25 mouse cellular contexts compared by ENCODE assay signal in the genomic region with DNA sequence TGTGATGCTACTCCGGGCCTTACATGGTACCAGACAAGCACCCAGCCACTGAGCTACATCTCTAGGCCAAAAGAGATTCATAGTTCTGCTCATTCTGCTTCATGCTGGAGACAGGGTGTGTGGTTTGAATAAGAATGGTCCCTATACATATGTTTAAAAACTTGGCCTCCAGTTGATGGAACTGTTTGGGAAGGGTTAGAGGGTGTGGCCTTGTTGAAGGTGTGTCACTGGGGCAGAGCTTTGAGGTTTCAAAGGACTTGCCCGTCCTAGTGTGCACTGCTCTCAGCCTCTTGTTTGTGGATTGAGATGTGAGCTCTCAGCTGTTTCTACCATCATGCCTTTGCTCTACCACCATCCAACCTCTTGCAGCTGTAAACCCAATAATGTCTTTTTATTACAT.
"Had no signal": no experiment of that assay in that cellular context is flagged by ENCODE, and none has a peak within 500 bp of the region (broad histone marks: within the 10 kb centered on the region; RNA-seq: fewer than 3 reads in every experiment).

No protein-coding gene starts in this region.

- H3K4me3 ChIP-seq: gastrocnemius, adult 2 months; heart, embryonic 10.5 days; heart, embryonic 12.5 days; hindbrain, embryonic 10.5 days; hindbrain, embryonic 12.5 days; intestine, embryonic 15.5 days; layer of hippocampus, adult 2 months; left cerebral cortex, adult 2 months; liver, embryonic 13.5 days; liver, embryonic 15.5 days had no signal

- ATAC-seq: hindbrain, embryonic 16.5 days; inflammation-experienced regulatory T-cells, adult 6 months; intestine, embryonic 15.5 days; intestine, postnatal 0 days had no signal

- H3K9ac ChIP-seq: heart, embryonic 12.5 days; hindbrain, embryonic 12.5 days; hindbrain, embryonic 14.5 days; intestine, embryonic 15.5 days; liver, embryonic 13.5 days; liver, embryonic 15.5 days had no signal

- H3K4me2 ChIP-seq: heart, embryonic 12.5 days; hindbrain, embryonic 12.5 days; hindbrain, embryonic 14.5 days; intestine, embryonic 15.5 days; liver, embryonic 11.5 days; liver, embryonic 13.5 days; liver, embryonic 15.5 days had no signal

- H3K27ac ChIP-seq: gastrocnemius, adult 2 months; heart, embryonic 10.5 days; hindbrain, embryonic 10.5 days; hindbrain, embryonic 12.5 days; hindbrain, embryonic 14.5 days; intestine, embryonic 15.5 days; layer of hippocampus, adult 2 months; left cerebral cortex, adult 2 months; liver, embryonic 13.5 days; liver, embryonic 15.5 days had no signal

- H3K4me1 ChIP-seq: liver, embryonic 15.5 days had no signal

- H3K9me3 ChIP-seq: heart, embryonic 10.5 days; heart, embryonic 12.5 days; hindbrain, embryonic 10.5 days; hindbrain, embryonic 12.5 days; intestine, embryonic 15.5 days; liver, embryonic 13.5 days; liver, embryonic 15.5 days had no signal

- H3K27me3 ChIP-seq: heart, embryonic 12.5 days; hindbrain, embryonic 12.5 days; intestine, embryonic 15.5 days; liver, embryonic 13.5 days; liver, embryonic 15.5 days had no signal

- H3K36me3 ChIP-seq: heart, embryonic 10.5 days; heart, embryonic 12.5 days; hindbrain, embryonic 10.5 days; hindbrain, embryonic 12.5 days; intestine, embryonic 15.5 days; liver, embryonic 13.5 days; liver, embryonic 15.5 days had no signal

- DNase-seq: gastrocnemius, adult 2 months; gastrocnemius, postnatal 10 days; gastrocnemius, postnatal 25 days; heart, postnatal 10 days; heart, postnatal 4 days; kidney, adult 18-20 months; kidney, adult 8-10 months; kidney, postnatal 10 days; kidney, postnatal 25 days; kidney, postnatal 4 days; liver; liver, embryonic 13.5 days had no signal
